Mouse (Mus musculus) midbrain, embryonic 13.5 days (tissue): ENCODE data around the gene Dnah2. TPM values are rescaled to one million over a fixed set of nuclear protein-coding genes. Genes with fewer than 3 reads are reported as not detected.

Source experiments
- ATAC-seq: fragments of 200-750 bp; cut with Nextera tagmentation; 2 replicates; pipeline ENCODE4 v1.8.0; 2017; ENCODE audit warnings: mild to moderate bottlenecking, moderate TSS enrichment, moderate library complexity
- H3K27ac ChIP-seq: fragments of 300-500 bp; sonication (generic); 2 replicates; pipeline ENCODE4 v1.5.1; 2015; ENCODE audit warnings: inconsistent platforms, mild to moderate bottlenecking, moderate library complexity
- H3K27me3 ChIP-seq: fragments of 300-500 bp; sonication (generic); 2 replicates; pipeline ENCODE4 v1.6.1; 2015; ENCODE audit warnings: mild to moderate bottlenecking, inconsistent platforms
- H3K36me3 ChIP-seq: fragments of 300-500 bp; sonication (generic); 2 replicates; pipeline ENCODE4 v1.6.1; 2015; ENCODE audit warnings: mild to moderate bottlenecking, inconsistent platforms
- H3K4me1 ChIP-seq: fragments of 300-500 bp; sonication (generic); replicated peaks from 2 replicates; pipeline ENCODE4 v1.6.1; 2015; ENCODE audit warnings: inconsistent platforms
- H3K4me2 ChIP-seq: fragments of 300-500 bp; sonication (generic); replicated peaks from 2 replicates; pipeline ENCODE4 v1.6.1; 2015; ENCODE audit warnings: moderate library complexity, mild to moderate bottlenecking, inconsistent platforms
- H3K4me3 ChIP-seq: fragments of 300-500 bp; sonication (generic); replicated peaks from 2 replicates; pipeline ENCODE4 v1.5.1; 2015; ENCODE audit warnings: mild to moderate bottlenecking, inconsistent platforms
- H3K9ac ChIP-seq: fragments of 300-500 bp; sonication (generic); replicated peaks from 2 replicates; pipeline ENCODE4 v1.6.1; 2015; ENCODE audit warnings: mild to moderate bottlenecking, inconsistent platforms
- H3K9me3 ChIP-seq: fragments of 300-500 bp; sonication (generic); 2 replicates; pipeline ENCODE4 v1.6.1; 2016; ENCODE audit warnings: mild to moderate bottlenecking, inconsistent platforms
- WGBS: fragments of 180-500 bp; shearing (Covaris S2); methylation state at CpG from one replicate; pipeline ENCODE4 v1.1.7; 2015; 5-methylcytosine and 5-hydroxymethylcytosine counted together
- polyA plus RNA-seq: library from polyadenylated mRNA; unstranded; fragments of >200 nt; fragmentation: Nextera tagmentation; extraction: Ambion mirVana; gene quantifications from 2 replicates; pipeline ENCODE4 v1.2.1, GENCODE M21; 2015

The Dnah2 gene
- polyA plus RNA-seq, 1 experiment from 2014 or later: 2.7 TPM

GRCm38 (mm10) chr11:69560896-69561854 lies 12.3 kb upstream of the Dnah2 start:
- 11% methylated on average over 16 of the region's 16 CpGs for WGBS
- Histone ChIP-seq H3K4me2 (peak overlapping the region; percentile 80), H3K9ac (peak overlapping the region; percentile 99), H3K9me3 (no peaks in the 10 kb centered on the region), H3K4me3 (peak overlapping the region; percentile 94), H3K27me3 (no peaks in the 10 kb centered on the region), H3K27ac (peak overlapping the region; percentile 92), H3K4me1 (peaks cover 59% of the 10 kb centered on the region), H3K36me3 (peaks cover 40% of the 10 kb centered on the region)
- ATAC-seq: peak; percentile 57

DNA sequence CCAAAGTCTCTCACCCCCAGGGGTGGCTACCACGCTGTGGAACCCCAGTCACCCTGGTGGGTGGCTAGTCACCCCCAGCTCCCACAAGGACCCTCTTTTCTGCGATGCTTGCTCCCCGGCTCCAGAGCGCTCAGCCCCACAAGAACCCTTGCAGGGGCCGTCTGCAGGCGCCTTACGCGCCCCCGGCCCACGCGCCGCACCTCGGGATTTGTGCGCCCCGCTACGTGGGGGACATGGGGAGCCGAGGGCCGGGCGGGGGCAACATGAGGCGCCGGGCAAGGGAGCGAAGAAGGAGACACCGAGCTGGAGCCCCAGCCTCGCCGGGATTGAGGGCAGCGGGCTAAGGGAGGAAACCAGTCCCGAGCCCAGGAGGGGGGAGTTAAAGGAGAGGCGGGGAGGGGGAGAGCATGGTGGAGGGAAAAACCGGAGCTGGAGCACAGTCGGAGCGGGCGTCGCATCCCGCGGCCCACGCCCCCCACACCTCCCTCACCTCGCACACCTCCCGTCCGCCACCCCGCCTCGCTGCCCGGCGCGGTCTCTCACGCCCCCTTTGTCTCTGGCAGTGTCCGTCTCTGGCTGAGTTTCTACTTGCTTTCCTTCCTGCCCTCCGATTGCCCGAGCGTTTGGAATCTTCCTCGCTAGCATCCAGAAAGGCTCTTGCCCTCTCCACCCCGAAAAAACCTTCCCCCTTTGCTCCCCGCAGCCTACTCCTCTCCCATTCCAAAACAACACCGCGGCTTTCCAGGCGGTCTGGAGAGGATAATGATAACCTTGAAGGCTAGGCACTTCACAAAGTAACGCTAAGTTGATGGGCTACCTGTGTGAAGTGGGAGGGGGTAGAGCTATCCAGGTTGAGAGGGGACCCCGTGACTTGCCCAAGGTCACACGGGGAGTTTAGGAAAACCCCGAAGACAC lies 11.2 kb upstream of the Dnah2 start, which contains the start of gene Efnb3:
Efnb3 (minus strand) TSS at position 355 of the 915 bp plus-strand sequence.
- H3K36me3 ChIP-seq: peaks cover 41% of the 10 kb centered on the region
- H3K9me3 ChIP-seq: no peaks in the 10 kb centered on the region
- H3K27me3 ChIP-seq: no peaks in the 10 kb centered on the region
- H3K27ac ChIP-seq: peak within 1 kb of the TSS; percentile 92
- H3K9ac ChIP-seq: peak within 1 kb of the TSS; percentile 99
- peak within 1 kb of the TSS; percentile 94 for H3K4me3 ChIP-seq
- WGBS: under 1% methylated on average over 54 of the region's 59 CpGs
- ATAC-seq: peak; percentile 73
- peaks cover 70% of the 10 kb centered on the region for H3K4me1 ChIP-seq
- H3K4me2 ChIP-seq: peak within 1 kb of the TSS; percentile 80

GRCm38 (mm10) chr11:69559183-69559582 lies 10.3 kb upstream of the Dnah2 start:
- Histone ChIP-seq H3K9ac (peak overlapping the region; percentile 99), H3K27me3 (no peaks in the 10 kb centered on the region), H3K36me3 (peaks cover 43% of the 10 kb centered on the region), H3K4me3 (peak overlapping the region; percentile 94), H3K27ac (peak overlapping the region; percentile 92), H3K4me2 (peak overlapping the region; percentile 80), H3K9me3 (no peaks in the 10 kb centered on the region), H3K4me1 (peaks cover 79% of the 10 kb centered on the region)
- 4% methylated on average over 5 of the region's 5 CpGs for WGBS
- no peak for ATAC-seq

DNA sequence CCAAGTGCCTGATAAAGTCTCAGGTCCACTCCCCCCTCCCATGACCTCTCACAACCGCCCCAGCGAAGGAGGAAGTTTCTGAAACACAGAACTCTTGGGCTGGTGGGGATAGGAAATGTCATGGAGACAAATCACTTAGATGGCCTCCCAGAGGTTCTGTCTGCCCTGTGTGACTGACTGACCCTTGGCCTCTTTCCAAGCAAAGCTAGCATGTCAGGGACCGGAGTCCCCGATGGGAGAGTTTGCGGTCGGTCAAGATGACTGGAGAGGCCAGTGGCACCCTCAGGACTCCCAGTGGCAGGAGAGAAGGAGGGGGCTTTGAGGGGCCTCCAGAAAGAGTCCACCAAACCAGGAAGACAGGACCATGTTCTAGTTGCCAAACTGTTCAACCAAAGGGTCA lies 9.8 kb upstream of the Dnah2 start:
- Histone ChIP-seq H3K27ac (peak overlapping the region; percentile 10; the same call in 1 of the 2 replicates), H3K4me3 (peak overlapping the region; percentile 94), H3K4me2 (peak overlapping the region; percentile 80), H3K9ac (peak overlapping the region; percentile 99), H3K27me3 (no peaks in the 10 kb centered on the region), H3K9me3 (no peaks in the 10 kb centered on the region), H3K4me1 (peaks cover 83% of the 10 kb centered on the region), H3K36me3 (peaks cover 42% of the 10 kb centered on the region)
- ATAC-seq: no peak
- WGBS: 23% methylated on average over 6 of the region's 6 CpGs

DNA sequence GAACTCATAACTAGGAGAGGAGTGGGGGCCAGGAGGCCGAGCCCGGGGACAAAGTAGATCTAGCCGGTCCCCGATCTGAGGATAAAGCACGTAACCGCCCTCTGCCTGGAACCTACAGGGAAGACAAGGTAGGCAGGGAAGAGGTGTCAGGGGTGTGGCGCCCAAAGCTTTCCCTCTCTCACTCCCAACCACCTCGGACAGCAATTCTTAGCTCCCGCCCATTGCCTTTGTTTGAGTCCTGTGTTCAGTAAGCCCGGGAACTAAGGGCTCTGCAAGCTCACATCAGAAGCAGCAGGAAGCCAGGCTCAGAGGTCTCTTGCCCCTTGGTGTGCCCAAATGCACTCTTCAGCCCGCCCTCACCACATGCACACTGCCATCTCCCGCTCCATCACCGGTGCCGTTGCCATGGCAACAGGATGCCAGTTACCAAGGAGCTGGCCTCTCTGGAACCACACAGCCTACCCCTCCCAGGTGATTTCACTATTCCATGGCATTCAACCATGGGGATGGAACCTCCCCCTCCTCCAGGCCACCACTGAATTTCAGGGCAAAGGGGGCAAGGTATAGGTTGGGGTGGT lies 8.6 kb upstream of the Dnah2 start:
- H3K27me3 ChIP-seq: no peaks in the 10 kb centered on the region
- H3K27ac ChIP-seq: peak overlapping the region; percentile 59
- no peak for ATAC-seq
- H3K4me1 ChIP-seq: peaks cover 95% of the 10 kb centered on the region
- no peaks in the 10 kb centered on the region for H3K9me3 ChIP-seq
- peaks cover 31% of the 10 kb centered on the region for H3K36me3 ChIP-seq
- peak overlapping the region; percentile 94 for H3K4me3 ChIP-seq
- WGBS: 13% methylated on average over 14 of the region's 14 CpGs
- H3K9ac ChIP-seq: peak overlapping the region; percentile 99
- H3K4me2 ChIP-seq: peak overlapping the region; percentile 80

- no peak for ATAC-seq
- H3K4me1 ChIP-seq: peaks cover 86% of the 10 kb centered on the region
- 85% methylated on average over 5 of the region's 5 CpGs for WGBS
- H3K9me3 ChIP-seq: no peaks in the 10 kb centered on the region
- no peak overlapping the region for H3K4me3 ChIP-seq
- peaks cover 26% of the 10 kb centered on the region for H3K36me3 ChIP-seq
- H3K27me3 ChIP-seq: no peaks in the 10 kb centered on the region
- H3K4me2 ChIP-seq: no peak overlapping the region
- H3K27ac ChIP-seq: peak overlapping the region; percentile 96
- H3K9ac ChIP-seq: 0 out of 2 replicates have a peak overlapping the region, but pooled peaks have one; percentile 12
Measured at GRCm38 (mm10) chr11:69554539-69555140, 5.7 kb upstream of the Dnah2 start.

GRCm38 (mm10) chr11:69553341-69553721 lies 4.4 kb upstream of the Dnah2 start:
- H3K4me2 ChIP-seq: peak overlapping the region; percentile 52
- peak overlapping the region; percentile 59 for H3K9ac ChIP-seq
- no peaks in the 10 kb centered on the region for H3K9me3 ChIP-seq
- H3K27ac ChIP-seq: peak overlapping the region; percentile 96
- H3K4me1 ChIP-seq: peaks cover 86% of the 10 kb centered on the region
- 7% methylated on average over 2 of the region's 2 CpGs for WGBS
- peaks cover 26% of the 10 kb centered on the region for H3K36me3 ChIP-seq
- no peaks in the 10 kb centered on the region; the same call in 1 of the 2 replicates for H3K27me3 ChIP-seq
- no peak for ATAC-seq
- H3K4me3 ChIP-seq: peak overlapping the region; percentile 18; the same call in 1 of the 2 replicates

DNA sequence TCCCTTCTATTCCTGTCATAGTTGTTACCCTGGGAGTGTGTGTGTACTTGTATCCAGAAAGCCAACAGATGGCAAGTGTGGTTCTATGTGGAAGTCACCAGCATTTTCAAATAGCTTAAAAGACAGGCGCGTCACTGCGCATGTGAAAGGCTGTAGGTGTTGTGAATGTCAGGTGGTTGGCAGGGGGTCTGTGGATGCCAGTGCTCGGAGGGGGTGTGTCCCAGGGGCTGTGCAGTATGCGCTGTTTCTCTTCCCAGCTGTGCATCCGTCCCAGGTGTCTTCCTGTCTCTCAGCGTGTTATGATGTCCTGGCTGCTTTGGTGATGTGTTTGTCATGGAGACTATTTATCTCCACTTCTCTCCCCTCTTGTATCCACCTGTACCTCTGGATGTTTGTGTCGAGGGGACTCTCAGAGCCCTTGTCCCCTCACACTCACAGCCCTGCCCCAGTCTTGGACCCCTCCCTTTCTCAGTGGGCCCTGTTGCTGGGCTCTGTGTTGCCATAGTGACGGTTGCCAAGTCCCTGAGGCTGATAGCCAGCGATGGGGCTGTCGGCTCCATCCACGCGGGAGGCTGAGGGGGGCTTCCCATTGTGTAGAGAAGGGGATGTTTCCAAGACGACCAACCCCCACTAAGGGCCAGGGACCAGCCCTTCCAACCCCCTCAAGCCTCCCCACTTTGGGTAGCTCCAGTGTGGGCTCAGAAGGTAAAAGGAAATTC lies 3.9 kb upstream of the Dnah2 start:
- Histone ChIP-seq H3K4me3 (peak overlapping the region; percentile 18), H3K4me2 (peak overlapping the region; percentile 52), H3K27me3 (no peaks in the 10 kb centered on the region; the same call in 1 of the 2 replicates), H3K27ac (peak overlapping the region; percentile 96), H3K9ac (peak overlapping the region; percentile 59), H3K4me1 (peaks cover 86% of the 10 kb centered on the region), H3K9me3 (no peaks in the 10 kb centered on the region), H3K36me3 (peaks cover 26% of the 10 kb centered on the region)
- peak; percentile 89 for ATAC-seq
- 10% methylated on average over 14 of the region's 14 CpGs for WGBS

- WGBS: 50% methylated on average over 4 of the region's 4 CpGs
- Histone ChIP-seq H3K36me3 (peaks cover 22% of the 10 kb centered on the region), H3K27me3 (no peaks in the 10 kb centered on the region; the same call in 1 of the 2 replicates), H3K4me3 (no peak overlapping the region), H3K4me2 (no peak overlapping the region), H3K9ac (no peak overlapping the region), H3K9me3 (no peaks in the 10 kb centered on the region), H3K27ac (no peak overlapping the region), H3K4me1 (peaks cover 86% of the 10 kb centered on the region)
- no peak for ATAC-seq
Measured at GRCm38 (mm10) chr11:69551310-69551709, 2.4 kb upstream of the Dnah2 start.

DNA sequence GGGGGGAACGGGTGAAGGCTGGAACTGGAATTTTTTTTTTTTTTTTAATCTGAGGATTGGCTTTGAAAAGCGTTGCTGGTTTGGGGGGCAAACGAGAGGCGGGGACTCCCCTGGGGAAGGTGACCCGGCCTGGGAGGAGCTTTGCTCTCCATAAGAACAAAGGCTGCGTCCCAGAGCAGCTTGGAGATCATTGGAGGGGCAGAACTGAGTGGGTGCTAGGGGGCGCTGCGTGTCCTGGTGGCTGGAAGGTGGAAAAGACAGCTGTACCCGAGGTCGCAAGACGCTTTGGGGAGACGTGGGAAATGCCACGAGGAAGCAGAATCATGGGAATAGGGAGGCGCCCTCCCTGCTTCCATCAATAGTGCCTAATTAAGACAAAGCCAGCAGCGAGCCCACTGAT lies 1.8 kb downstream of the Dnah2 start:
- ATAC-seq: peak; percentile 22; the same call in 1 of the 2 replicates
- Histone ChIP-seq H3K36me3 (no peaks in the 10 kb centered on the region), H3K4me3 (peak overlapping the region; percentile 44), H3K9ac (peak overlapping the region; percentile 70), H3K4me1 (peaks cover 70% of the 10 kb centered on the region), H3K9me3 (no peaks in the 10 kb centered on the region), H3K27ac (peak overlapping the region; percentile 93), H3K4me2 (peak overlapping the region; percentile 83), H3K27me3 (no peaks in the 10 kb centered on the region; the same call in 1 of the 2 replicates)
- WGBS: 4% methylated on average over 15 of the region's 15 CpGs
